ENCODE assay signal across 8 mouse cellular contexts in genomic region chr14:30825021-30825475, GRCm38 (mm10). TPM values are rescaled to one million over a fixed set of nuclear protein-coding genes. Genes with fewer than 3 reads are reported as not detected.
DNase-seq lines count a peak whose midpoint lies in the region; ATAC-seq and TF ChIP-seq lines count a peak whose summit lies in the region.

No protein-coding gene starts in this region.

- ATAC-seq in forebrain, embryonic 14.5 days, result no peak
- ATAC-seq in liver, embryonic 13.5 days (ENCODE audit: low read depth), result no peak

- peaks cover 6% of the 10 kb centered on the region; the same call in 1 of the 2 replicates for H3K36me3 ChIP-seq in heart, adult 2 months (ENCODE audit: control insufficient read depth, insufficient read depth, low read length)
- no peaks in the 10 kb centered on the region for H3K36me3 ChIP-seq in C2C12 (ENCODE audit: control insufficient read depth, insufficient read depth)
- H3K36me3 ChIP-seq in forebrain, embryonic 14.5 days (ENCODE audit: control insufficient read depth, insufficient read depth, low read length), result peaks cover under 1% of the 10 kb centered on the region; the same call in 1 of the 2 replicates
- H3K36me3 ChIP-seq in liver, embryonic 13.5 days, result peaks cover 3% of the 10 kb centered on the region

- no peak for TF ChIP-seq CTCF in heart, adult 2 months (IDR thresholded peaks at IDR 0.05)
- TF ChIP-seq CTCF in C2C12 (IDR thresholded peaks at IDR 0.05; ENCODE audit: control insufficient read depth, insufficient read depth, insufficient read length), result no peak

- whole genome bisulfite sequencing in heart, adult 2 months, result 43% methylated on average over 5 of the region's 5 CpGs
- 25% methylated on average over 5 of the region's 5 CpGs for WGBS in forebrain, embryonic 14.5 days
- 36% methylated on average over 5 of the region's 5 CpGs for WGBS in liver, embryonic 13.5 days (ENCODE audit: insufficient replicate concordance)

- H3K79me2 ChIP-seq in heart, adult 2 months (replicated peaks; ENCODE audit: control insufficient read depth, insufficient read depth, low read length), result no peaks in the 10 kb centered on the region
- peaks cover 43% of the 10 kb centered on the region for H3K79me2 ChIP-seq in C2C12 (ENCODE audit: control insufficient read depth, insufficient read depth)

- intact Hi-C loops in heart, adult 2 months (cut with DNase I), result loop anchor here (5.0 kb wide), 2 partner anchors 42 to 108 kb away; no protein-coding TSS in a partner anchor
- intact Hi-C loops in heart, postnatal 36 days (cut with DNase I), result loop anchor here (2.0 to 5.0 kb wide), 3 partner anchors 40 to 108 kb away; no protein-coding TSS in a partner anchor

- TF ChIP-seq POLR2A in heart, adult 2 months (IDR thresholded peaks at IDR 0.05; ENCODE audit: insufficient read depth, low read depth, low read length), result no peak

- peaks cover 11% of the 10 kb centered on the region for H3K4me1 ChIP-seq in heart, adult 2 months (ENCODE audit: control insufficient read depth, insufficient read depth, low read length)
- peaks cover 8% of the 10 kb centered on the region for H3K4me1 ChIP-seq in forebrain, embryonic 14.5 days (ENCODE audit: control insufficient read depth, insufficient read depth, low read length)
- H3K4me1 ChIP-seq in liver, embryonic 13.5 days (replicated peaks), result peaks cover 48% of the 10 kb centered on the region

- no peak for TF ChIP-seq EP300 in heart, adult 2 months (IDR thresholded peaks at IDR 0.05; ENCODE audit: insufficient read depth, low read depth, low read length)

- no peak for DNase-seq in heart, adult 2 months
- no peak for DNase-seq in heart, postnatal 36 days
- peak; percentile 3 for DNase-seq in forebrain, embryonic 14.5 days (ENCODE audit: low spot score)
- DNase-seq in liver, embryonic 13.5 days, result no peak
- no peak for DNase-seq in ovary, postnatal 36 days (ENCODE audit: low spot score)
- no peak for DNase-seq in layer of hippocampus, adult 9-11 months
- DNase-seq in left cerebral cortex, adult 9 months (ENCODE audit: low spot score in 2 of 2), result no peak

- H3K4me3 ChIP-seq in heart, adult 2 months, result peak overlapping the region; percentile 86
- H3K4me3 ChIP-seq in C2C12 (ENCODE audit: insufficient read depth, poor library complexity, severe bottlenecking), result peak overlapping the region; percentile 63
- peak overlapping the region; percentile 84 for H3K4me3 ChIP-seq in forebrain, embryonic 14.5 days (ENCODE audit: low read depth, low read length)
- peak overlapping the region; percentile 90 for H3K4me3 ChIP-seq in liver, embryonic 13.5 days (replicated peaks)

- H3K79me3 ChIP-seq in C2C12 (ENCODE audit: low read depth), result peaks cover 13% of the 10 kb centered on the region

- no peak overlapping the region for H3ac ChIP-seq in C2C12 (ENCODE audit: control insufficient read depth, insufficient read length, low read depth)

- H3K27me3 ChIP-seq in heart, adult 2 months (ENCODE audit: control insufficient read depth, insufficient read depth, low read length), result no peaks in the 10 kb centered on the region
- no peaks in the 10 kb centered on the region for H3K27me3 ChIP-seq in C2C12 (ENCODE audit: control insufficient read depth, insufficient read depth, insufficient read length)
- no peaks in the 10 kb centered on the region for H3K27me3 ChIP-seq in forebrain, embryonic 14.5 days (replicated peaks; ENCODE audit: control insufficient read depth, insufficient read depth, low read length)
- no peaks in the 10 kb centered on the region for H3K27me3 ChIP-seq in liver, embryonic 13.5 days

- H3K9me3 ChIP-seq in forebrain, embryonic 14.5 days (replicated peaks; ENCODE audit: control insufficient read depth, low read length), result no peaks in the 10 kb centered on the region
- no peaks in the 10 kb centered on the region for H3K9me3 ChIP-seq in liver, embryonic 13.5 days (replicated peaks)

- H3K27ac ChIP-seq in heart, adult 2 months, result no peak overlapping the region; the same call in 1 of the 2 replicates
- no peak overlapping the region for H3K27ac ChIP-seq in forebrain, embryonic 14.5 days (ENCODE audit: low read depth, low read length)
- H3K27ac ChIP-seq in liver, embryonic 13.5 days, result no peak overlapping the region

- H3K4me2 ChIP-seq in forebrain, embryonic 14.5 days (ENCODE audit: low read length), result peak overlapping the region; percentile 75
- peak overlapping the region; percentile 93 for H3K4me2 ChIP-seq in liver, embryonic 13.5 days

- no peak overlapping the region for H3K9ac ChIP-seq in heart, adult 2 months (ENCODE audit: low read depth, low read length)
- H3K9ac ChIP-seq in forebrain, embryonic 14.5 days (ENCODE audit: low read length), result no peak overlapping the region
- no peak overlapping the region for H3K9ac ChIP-seq in liver, embryonic 13.5 days

TF ChIP-seq in C2C12, 6 proteins besides CTCF, POLR2A, EP300 and RAD21:
- no peak for TF ChIP-seq USF1 (IDR thresholded peaks at IDR 0.05; ENCODE audit: low read depth)
- no peak for TF ChIP-seq CEBPB (IDR thresholded peaks at IDR 0.05; ENCODE audit: low read depth)

RNA-seq across cellular contexts. Expression of gene Tmem110, which starts 0.3 kb away (rescaled TPM):
- total RNA-seq in heart, adult 2 months (2021), result 1 to 10 TPM; 7.3 to 9.4 TPM
- 13.1 and 14.3 TPM in 2 replicates for polyA plus RNA-seq in heart, adult 2 months (2012; rRNA removed)
- 1 to 10 TPM; 7.6 to 9.6 TPM for total RNA-seq in heart, postnatal 36 days (2021)
- 15.7 TPM for polyA plus RNA-seq in C2C12 (2012; fragmentation: generic; extraction: Trizol)
- 15.6 and 16.4 TPM in 2 replicates for polyA plus RNA-seq in forebrain, embryonic 14.5 days (2014; fragmentation: Nextera tagmentation; extraction: Ambion mirVana)
- 11.6 and 11.8 TPM in 2 replicates for polyA plus RNA-seq in liver, embryonic 13.5 days (2015; fragmentation: Nextera tagmentation; extraction: Ambion mirVana)

RNA-seq across cellular contexts. Expression of gene Mustn1, which starts 54.0 kb away (rescaled TPM):
- 10 to 100 TPM; 14.4 to 15.9 TPM for total RNA-seq in heart, adult 2 months (2021)
- 13.6 and 17.7 TPM in 2 replicates for polyA plus RNA-seq in heart, adult 2 months (2012; rRNA removed)
- total RNA-seq in heart, postnatal 36 days (2021), result 10 to 100 TPM; 12.7 to 16.5 TPM
- 10.3 TPM for polyA plus RNA-seq in C2C12 (2012; fragmentation: generic; extraction: Trizol)
- polyA plus RNA-seq in forebrain, embryonic 14.5 days (2014; fragmentation: Nextera tagmentation; extraction: Ambion mirVana), result 0.74 and 1.0 TPM in 2 replicates
- polyA plus RNA-seq in liver, embryonic 13.5 days (2015; fragmentation: Nextera tagmentation; extraction: Ambion mirVana), result 0.56 and 0.60 TPM in 2 replicates
